Mouse (Mus musculus): Measurements from ENCODE around the gene Cd28. TPM values are rescaled to one million over a fixed set of nuclear protein-coding genes. Genes with fewer than 3 reads are reported as not detected.

Cd28 gene
- polyA plus RNA-seq, 1 experiment from 2014 or later = 0.18 TPM

DNA sequence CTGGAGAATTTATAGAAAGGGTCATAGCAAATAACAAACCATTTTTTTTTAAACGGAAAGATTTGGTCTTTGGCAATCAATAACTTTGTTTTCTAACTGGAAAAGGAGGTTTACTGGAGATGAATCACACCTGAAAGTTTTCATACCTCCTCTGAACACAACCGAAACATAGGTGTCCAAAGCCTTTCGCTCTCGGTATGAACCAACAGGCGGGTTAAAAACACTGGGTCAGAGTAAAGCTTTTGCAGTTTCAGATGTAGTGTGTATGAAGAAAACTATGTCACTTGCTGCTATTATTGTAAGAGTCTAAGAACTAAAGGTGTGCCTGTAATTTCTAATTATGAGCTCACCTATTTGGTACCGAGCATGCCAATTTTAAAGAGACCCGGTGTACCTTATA is 55.2 kb downstream of the Cd28 start:
- H3K27me3 ChIP-seq (replicated peaks) = no peaks in the 10 kb centered on the region
- H3K27ac ChIP-seq (replicated peaks) = no peak overlapping the region
- no peaks in the 10 kb centered on the region for H3K9me3 ChIP-seq (replicated peaks)
- H3K4me1 ChIP-seq = no peaks in the 10 kb centered on the region
- H3K4me2 ChIP-seq = no peak overlapping the region
- no peak for ATAC-seq (ENCODE audit: low FRiP score)
- no peak overlapping the region for H3K4me3 ChIP-seq (replicated peaks)
- H3K9ac ChIP-seq (replicated peaks) = no peak overlapping the region
- no peaks in the 10 kb centered on the region for H3K36me3 ChIP-seq
- WGBS = 95% methylated on average over 7 of the region's 7 CpGs

DNA sequence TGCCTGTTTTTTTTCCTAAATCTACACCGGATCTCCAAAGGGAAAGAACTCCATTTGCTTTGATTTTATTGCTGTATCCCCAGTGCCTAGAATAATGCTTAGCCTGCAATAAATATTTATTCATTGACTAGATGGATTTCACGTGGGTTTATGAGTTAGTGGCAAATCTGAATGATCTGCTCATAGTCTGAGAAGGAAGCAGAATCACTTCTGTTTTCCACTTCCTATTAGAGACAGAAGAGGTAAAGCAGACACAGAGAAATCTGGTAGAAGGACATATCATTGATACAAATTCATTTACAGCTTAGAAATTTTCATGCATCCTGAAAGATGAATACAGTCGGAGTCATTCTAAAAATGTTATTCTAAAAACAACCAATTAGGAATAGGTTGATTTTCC is 56.6 kb downstream of the Cd28 start:
- H3K9ac ChIP-seq (replicated peaks) = no peak overlapping the region
- WGBS = 61% methylated on average over 3 of the region's 3 CpGs
- ATAC-seq (ENCODE audit: low FRiP score) = no peak

GRCm38 (mm10) chr1:60776166-60776565 is 59.6 kb downstream of the Cd28 start:
- Histone ChIP-seq H3K36me3 (no peaks in the 10 kb centered on the region), H3K4me2 (no peak overlapping the region), H3K4me3 (replicated peaks) (no peak overlapping the region), H3K27me3 (replicated peaks) (no peaks in the 10 kb centered on the region), H3K4me1 (0 out of 2 replicates have a peak, but pooled peaks cover 5% of the 10 kb centered on the region), H3K9me3 (replicated peaks) (no peaks in the 10 kb centered on the region), H3K9ac (replicated peaks) (no peak overlapping the region), H3K27ac (replicated peaks) (no peak overlapping the region)
- WGBS = 92% methylated on average over 4 of the region's 4 CpGs
- ATAC-seq (ENCODE audit: low FRiP score) = no peak

More for the DNA sequence above, 56.6 kb downstream of the Cd28 start:
- Histone ChIP-seq H3K27ac (replicated peaks) (no peak overlapping the region), H3K4me3 (replicated peaks) (no peak overlapping the region), H3K36me3 (no peaks in the 10 kb centered on the region), H3K4me2 (no peak overlapping the region), H3K27me3 (replicated peaks) (no peaks in the 10 kb centered on the region), H3K9me3 (replicated peaks) (no peaks in the 10 kb centered on the region), H3K4me1 (no peaks in the 10 kb centered on the region)

DNA sequence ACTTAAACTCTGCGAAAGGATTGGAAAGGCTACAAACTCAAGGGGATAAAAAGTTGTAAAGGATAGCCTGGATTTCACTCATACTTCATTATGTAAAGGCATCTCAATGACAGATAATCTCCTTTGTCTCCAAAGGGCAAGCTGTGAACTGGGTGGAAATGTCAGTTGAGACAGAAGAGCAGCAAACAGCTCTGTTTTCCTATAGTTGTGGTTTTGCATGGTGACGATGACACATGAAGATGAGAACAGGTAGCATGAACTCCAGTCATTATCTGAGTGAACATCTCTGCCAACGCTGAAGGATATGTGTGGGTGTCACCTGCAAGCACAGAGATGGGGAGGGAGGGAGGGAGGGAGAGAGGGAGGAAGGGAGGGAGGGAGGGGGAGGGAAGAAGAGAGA is 60.3 kb downstream of the Cd28 start:
- Histone ChIP-seq H3K4me2 (no peak overlapping the region), H3K27ac (replicated peaks) (no peak overlapping the region), H3K9me3 (replicated peaks) (no peaks in the 10 kb centered on the region), H3K9ac (replicated peaks) (no peak overlapping the region), H3K27me3 (replicated peaks) (no peaks in the 10 kb centered on the region), H3K36me3 (no peaks in the 10 kb centered on the region), H3K4me3 (replicated peaks) (no peak overlapping the region), H3K4me1 (0 out of 2 replicates have a peak, but pooled peaks cover 5% of the 10 kb centered on the region)
- ATAC-seq (ENCODE audit: low FRiP score) = no peak
- WGBS = 89% methylated on average over 3 of the region's 3 CpGs

DNA sequence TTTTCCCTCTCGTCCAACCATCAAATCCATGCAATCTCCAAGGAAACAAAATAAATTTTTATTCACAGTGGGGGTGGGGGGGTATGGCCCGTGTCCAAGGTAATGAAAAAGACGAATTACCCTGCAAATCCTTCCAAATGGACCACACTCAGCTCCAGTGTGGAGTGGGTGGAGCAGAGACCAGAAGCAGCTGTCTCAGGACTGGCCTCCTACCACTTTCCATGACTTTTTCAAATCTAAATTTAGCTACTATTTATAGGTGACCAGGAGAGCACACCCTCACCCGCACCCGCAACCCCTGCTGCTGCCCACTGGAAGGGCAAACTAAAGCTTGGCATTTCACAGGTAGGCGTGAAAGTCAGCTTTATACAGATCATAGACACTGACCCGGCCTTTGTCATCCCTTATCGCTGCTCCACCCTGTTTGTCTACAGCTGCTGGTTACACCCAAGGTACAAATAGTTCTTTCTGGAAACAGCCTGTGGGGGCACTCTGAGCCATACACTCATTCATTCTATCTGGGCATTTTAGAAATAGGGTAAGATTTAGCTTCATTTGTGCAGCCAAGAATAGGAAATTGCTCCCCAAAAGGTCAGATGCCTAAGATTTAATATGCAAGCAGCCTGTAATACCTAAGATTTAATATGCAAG is 62.0 kb downstream of the Cd28 start:
- no peaks in the 10 kb centered on the region for H3K9me3 ChIP-seq (replicated peaks)
- WGBS = 61% methylated on average over 8 of the region's 8 CpGs
- H3K9ac ChIP-seq (replicated peaks) = no peak overlapping the region
- no peaks in the 10 kb centered on the region for H3K36me3 ChIP-seq
- H3K27me3 ChIP-seq (replicated peaks) = no peaks in the 10 kb centered on the region
- H3K4me1 ChIP-seq = 0 out of 2 replicates have a peak, but pooled peaks cover 5% of the 10 kb centered on the region
- no peak for ATAC-seq (ENCODE audit: low FRiP score)
- no peak overlapping the region for H3K27ac ChIP-seq (replicated peaks)
- no peak overlapping the region for H3K4me3 ChIP-seq (replicated peaks)
- H3K4me2 ChIP-seq = no peak overlapping the region

DNA sequence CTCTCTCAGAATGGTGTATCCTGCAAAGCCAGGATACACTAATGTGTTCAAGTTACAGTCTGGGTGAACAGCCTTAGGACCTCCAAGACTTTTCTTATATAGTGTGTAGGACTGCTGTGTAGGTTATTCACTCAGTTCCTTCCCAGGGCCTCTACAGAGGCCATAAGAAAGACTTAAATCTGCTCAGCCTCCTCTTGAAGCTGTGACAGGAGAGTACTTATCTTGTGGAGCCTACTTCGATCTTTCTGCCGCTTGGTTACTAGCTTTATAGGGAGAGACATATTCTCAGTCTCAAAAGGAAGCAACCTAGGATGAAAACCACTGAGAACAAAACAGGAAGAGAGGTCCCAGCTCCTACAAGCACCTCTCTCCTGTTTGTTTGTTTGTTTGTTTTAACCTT is 62.6 kb downstream of the Cd28 start:
- no peak for ATAC-seq (ENCODE audit: low FRiP score)
- Histone ChIP-seq H3K9ac (replicated peaks) (no peak overlapping the region), H3K27ac (replicated peaks) (no peak overlapping the region), H3K4me3 (replicated peaks) (no peak overlapping the region), H3K36me3 (no peaks in the 10 kb centered on the region), H3K9me3 (replicated peaks) (no peaks in the 10 kb centered on the region), H3K27me3 (replicated peaks) (no peaks in the 10 kb centered on the region), H3K4me2 (no peak overlapping the region), H3K4me1 (0 out of 2 replicates have a peak, but pooled peaks cover 5% of the 10 kb centered on the region)
- WGBS = 92% methylated on average over 2 of the region's 2 CpGs

GRCm38 (mm10) chr1:60781666-60782065 is 65.1 kb downstream of the Cd28 start:
- Histone ChIP-seq H3K27ac (replicated peaks) (no peak overlapping the region), H3K4me3 (replicated peaks) (no peak overlapping the region), H3K36me3 (no peaks in the 10 kb centered on the region), H3K27me3 (replicated peaks) (no peaks in the 10 kb centered on the region), H3K4me2 (no peak overlapping the region), H3K9me3 (replicated peaks) (no peaks in the 10 kb centered on the region), H3K4me1 (0 out of 2 replicates have a peak, but pooled peaks cover 5% of the 10 kb centered on the region), H3K9ac (replicated peaks) (no peak overlapping the region)
- no peak for ATAC-seq (ENCODE audit: low FRiP score)
- 87% methylated on average over 4 of the region's 4 CpGs for WGBS

- Histone ChIP-seq H3K27ac (replicated peaks) (no peak overlapping the region), H3K36me3 (no peaks in the 10 kb centered on the region), H3K4me3 (replicated peaks) (no peak overlapping the region), H3K4me2 (no peak overlapping the region), H3K9me3 (replicated peaks) (no peaks in the 10 kb centered on the region), H3K4me1 (no peaks in the 10 kb centered on the region), H3K9ac (replicated peaks) (no peak overlapping the region), H3K27me3 (replicated peaks) (no peaks in the 10 kb centered on the region)
- no peak for ATAC-seq (ENCODE audit: low FRiP score)
Measured at GRCm38 (mm10) chr1:60793717-60794116, 77.1 kb downstream of the Cd28 start.

DNA sequence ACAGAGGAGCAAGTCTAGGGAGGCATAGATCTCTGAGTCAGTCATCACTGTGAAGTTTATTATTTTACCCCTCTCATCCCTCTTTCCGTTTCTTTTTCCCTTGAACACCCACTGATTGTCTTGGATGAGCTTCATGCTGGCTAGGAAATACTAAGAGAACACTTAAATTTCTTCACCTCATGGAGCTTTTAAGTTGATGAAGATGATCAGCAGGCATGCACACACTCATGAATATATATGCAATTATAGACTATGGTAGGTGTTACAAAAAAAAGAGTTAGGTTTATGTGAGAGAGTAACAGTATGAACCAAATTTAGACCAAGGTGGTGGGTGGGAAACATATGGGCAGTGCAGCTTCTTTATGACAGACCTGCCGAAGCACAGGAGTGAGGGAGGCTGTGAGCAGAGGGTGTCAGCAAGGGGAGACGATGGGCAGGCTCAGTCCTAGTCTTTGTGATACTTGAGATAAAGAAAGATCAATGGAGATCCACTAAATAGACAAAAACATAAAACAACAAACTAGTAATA is 79.1 kb downstream of the Cd28 start:
- H3K27me3 ChIP-seq (replicated peaks) = no peaks in the 10 kb centered on the region
- ATAC-seq (ENCODE audit: low FRiP score) = no peak
- no peaks in the 10 kb centered on the region for H3K36me3 ChIP-seq
- 76% methylated on average over 3 of the region's 3 CpGs for WGBS
- H3K9ac ChIP-seq (replicated peaks) = no peak overlapping the region
- no peaks in the 10 kb centered on the region for H3K9me3 ChIP-seq (replicated peaks)
- no peak overlapping the region for H3K4me3 ChIP-seq (replicated peaks)
- H3K27ac ChIP-seq (replicated peaks) = no peak overlapping the region
- H3K4me2 ChIP-seq = no peak overlapping the region
- H3K4me1 ChIP-seq = no peaks in the 10 kb centered on the region

GRCm38 (mm10) chr1:60799795-60800345 is 83.3 kb downstream of the Cd28 start:
- Histone ChIP-seq H3K4me3 (replicated peaks) (no peak overlapping the region), H3K9ac (replicated peaks) (no peak overlapping the region), H3K4me2 (no peak overlapping the region), H3K27me3 (replicated peaks) (no peaks in the 10 kb centered on the region), H3K9me3 (replicated peaks) (no peaks in the 10 kb centered on the region), H3K27ac (replicated peaks) (no peak overlapping the region), H3K36me3 (no peaks in the 10 kb centered on the region), H3K4me1 (no peaks in the 10 kb centered on the region)
- no peak for ATAC-seq (ENCODE audit: low FRiP score)
- WGBS = 67% methylated on average over 1 of the region's 1 CpGs

GRCm38 (mm10) chr1:60801210-60801671 is 84.6 kb downstream of the Cd28 start:
- Histone ChIP-seq H3K9me3 (replicated peaks) (no peaks in the 10 kb centered on the region), H3K27ac (replicated peaks) (no peak overlapping the region), H3K4me1 (no peaks in the 10 kb centered on the region), H3K27me3 (replicated peaks) (no peaks in the 10 kb centered on the region), H3K4me2 (no peak overlapping the region), H3K9ac (replicated peaks) (no peak overlapping the region), H3K36me3 (no peaks in the 10 kb centered on the region), H3K4me3 (replicated peaks) (no peak overlapping the region)
- WGBS = 93% methylated on average over 4 of the region's 4 CpGs
- ATAC-seq (ENCODE audit: low FRiP score) = no peak

DNA sequence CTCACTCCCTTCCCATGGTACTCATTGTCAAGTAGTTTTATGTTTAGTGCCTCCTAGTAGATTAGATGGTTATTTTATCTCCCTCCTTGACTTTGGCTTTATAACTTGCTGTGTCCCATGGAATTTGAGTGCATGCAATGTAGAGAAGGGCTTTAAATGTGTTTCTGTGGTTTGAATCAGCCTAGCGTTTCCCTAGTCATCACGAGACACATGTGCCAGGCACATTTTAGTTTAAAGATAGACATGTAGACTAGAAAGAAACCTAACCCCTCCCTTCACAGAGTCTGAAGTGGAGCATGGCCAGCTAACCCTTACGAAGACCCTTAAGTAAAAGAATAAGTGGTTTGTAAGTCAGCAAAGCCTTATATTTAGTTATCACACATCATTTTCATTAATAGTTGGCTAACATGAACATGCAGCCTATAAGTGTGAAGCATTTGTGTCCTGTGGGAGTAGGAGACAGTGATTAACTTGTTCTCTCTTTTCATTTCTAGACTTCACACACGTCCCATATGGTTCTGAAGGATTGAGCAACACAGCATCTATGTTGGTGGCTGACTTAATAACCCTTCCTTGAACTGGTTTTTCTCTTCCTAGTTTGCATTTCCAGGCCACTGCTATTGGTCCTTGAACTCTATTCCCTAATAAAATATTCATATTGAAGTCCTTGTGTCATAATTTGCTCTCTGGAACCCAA is 86.7 kb downstream of the Cd28 start:
- Histone ChIP-seq H3K36me3 (no peaks in the 10 kb centered on the region), H3K27ac (replicated peaks) (no peak overlapping the region), H3K4me3 (replicated peaks) (no peak overlapping the region), H3K9me3 (replicated peaks) (no peaks in the 10 kb centered on the region), H3K9ac (replicated peaks) (no peak overlapping the region), H3K4me2 (no peak overlapping the region), H3K4me1 (no peaks in the 10 kb centered on the region), H3K27me3 (replicated peaks) (no peaks in the 10 kb centered on the region)
- WGBS = 88% methylated on average over 4 of the region's 4 CpGs
- ATAC-seq (ENCODE audit: low FRiP score) = no peak
